Mouse (Mus musculus): ENCODE measurements around the gene Bmper. TPM values are rescaled to one million over a fixed set of nuclear protein-coding genes. Genes with fewer than 3 reads are reported as not detected.

The Bmper gene
- total and polyA plus RNA-seq, 2 experiments from 2014 or later, result 3.9 to 4.5 TPM

- 76% methylated on average over 6 of the region's 6 CpGs for WGBS
- Histone ChIP-seq H3K9ac (replicated peaks; ENCODE audit: low read depth, low read length) (no peak overlapping the region), H3K36me3 (replicated peaks; ENCODE audit: control insufficient read depth, insufficient read depth, low read length) (no peaks in the 10 kb centered on the region), H3K27ac (ENCODE audit: low read depth) (no peak overlapping the region), H3K4me3 (ENCODE audit: low read depth, low read length) (no peak overlapping the region), H3K4me2 (ENCODE audit: low read depth, low read length) (no peak overlapping the region), H3K27me3 (ENCODE audit: control insufficient read depth, insufficient read depth, low read length) (no peaks in the 10 kb centered on the region), H3K9me3 (replicated peaks; ENCODE audit: control insufficient read depth, low read length) (no peaks in the 10 kb centered on the region), H3K4me1 (ENCODE audit: control insufficient read depth, insufficient read depth) (peaks cover 18% of the 10 kb centered on the region; the same call in 1 of the 2 replicates)
- ATAC-seq (ENCODE audit: insufficient read depth, low read depth) (no peak), DNase-seq (ENCODE audit: low spot score) (no peak)
- TF ChIP-seq EP300 (IDR thresholded peaks at IDR 0.05; ENCODE audit: low read depth) (no peak), CTCF (IDR thresholded peaks at IDR 0.05; ENCODE audit: low read depth) (no peak)
These were observed 213.9 kb downstream of the Bmper start for GRCm38 (mm10) chr9:23436751-23437150.

- Histone ChIP-seq H3K9me3 (replicated peaks; ENCODE audit: control insufficient read depth, low read length) (no peaks in the 10 kb centered on the region), H3K4me3 (ENCODE audit: low read depth, low read length) (no peak overlapping the region), H3K27me3 (ENCODE audit: control insufficient read depth, insufficient read depth, low read length) (no peaks in the 10 kb centered on the region), H3K4me2 (ENCODE audit: low read depth, low read length) (no peak overlapping the region), H3K36me3 (replicated peaks; ENCODE audit: control insufficient read depth, insufficient read depth, low read length) (no peaks in the 10 kb centered on the region), H3K4me1 (ENCODE audit: control insufficient read depth, insufficient read depth) (no peaks in the 10 kb centered on the region), H3K9ac (replicated peaks; ENCODE audit: low read depth, low read length) (no peak overlapping the region), H3K27ac (ENCODE audit: low read depth) (no peak overlapping the region)
- 80% methylated on average over 9 of the region's 9 CpGs for WGBS
- DNase-seq (ENCODE audit: low spot score) (no peak), ATAC-seq (ENCODE audit: insufficient read depth, low read depth) (no peak)
- TF ChIP-seq CTCF (IDR thresholded peaks at IDR 0.05; ENCODE audit: low read depth), result no peak
- no peak for TF ChIP-seq EP300 (IDR thresholded peaks at IDR 0.05; ENCODE audit: low read depth)
These were observed 215.8 kb downstream of the Bmper start for GRCm38 (mm10) chr9:23438662-23439061.

GRCm38 (mm10) chr9:23442168-23442567 lies 219.3 kb downstream of the Bmper start:
- WGBS, result 42% methylated on average over 5 of the region's 5 CpGs
- Histone ChIP-seq H3K9ac (replicated peaks; ENCODE audit: low read depth, low read length) (no peak overlapping the region), H3K27ac (ENCODE audit: low read depth) (no peak overlapping the region), H3K9me3 (replicated peaks; ENCODE audit: control insufficient read depth, low read length) (no peaks in the 10 kb centered on the region), H3K4me2 (ENCODE audit: low read depth, low read length) (no peak overlapping the region), H3K4me1 (ENCODE audit: control insufficient read depth, insufficient read depth) (no peaks in the 10 kb centered on the region), H3K36me3 (replicated peaks; ENCODE audit: control insufficient read depth, insufficient read depth, low read length) (no peaks in the 10 kb centered on the region), H3K4me3 (ENCODE audit: low read depth, low read length) (no peak overlapping the region), H3K27me3 (ENCODE audit: control insufficient read depth, insufficient read depth, low read length) (no peaks in the 10 kb centered on the region)
- ATAC-seq (ENCODE audit: insufficient read depth, low read depth) (no peak; the same call in 1 of the 2 replicates), DNase-seq (ENCODE audit: low spot score) (no peak)
- TF ChIP-seq CTCF (IDR thresholded peaks at IDR 0.05; ENCODE audit: low read depth), result no peak
- no peak for TF ChIP-seq EP300 (IDR thresholded peaks at IDR 0.05; ENCODE audit: low read depth)

- H3K27ac ChIP-seq (ENCODE audit: low read depth), result no peak overlapping the region
- DNase-seq (ENCODE audit: low spot score) (no peak), ATAC-seq (ENCODE audit: insufficient read depth, low read depth) (no peak)
- H3K4me3 ChIP-seq (ENCODE audit: low read depth, low read length), result no peak overlapping the region
- H3K9me3 ChIP-seq (replicated peaks; ENCODE audit: control insufficient read depth, low read length), result no peaks in the 10 kb centered on the region
- H3K36me3 ChIP-seq (replicated peaks; ENCODE audit: control insufficient read depth, insufficient read depth, low read length), result no peaks in the 10 kb centered on the region
- WGBS, result 93% methylated on average over 4 of the region's 4 CpGs
- H3K4me1 ChIP-seq (ENCODE audit: control insufficient read depth, insufficient read depth), result no peaks in the 10 kb centered on the region
- H3K9ac ChIP-seq (replicated peaks; ENCODE audit: low read depth, low read length), result no peak overlapping the region
- TF ChIP-seq CTCF (IDR thresholded peaks at IDR 0.05; ENCODE audit: low read depth), result no peak
- no peak for TF ChIP-seq EP300 (IDR thresholded peaks at IDR 0.05; ENCODE audit: low read depth)
- no peaks in the 10 kb centered on the region for H3K27me3 ChIP-seq (ENCODE audit: control insufficient read depth, insufficient read depth, low read length)
- H3K4me2 ChIP-seq (ENCODE audit: low read depth, low read length), result no peak overlapping the region
These were observed 222.1 kb downstream of the Bmper start for GRCm38 (mm10) chr9:23444975-23445374.

- no peaks in the 10 kb centered on the region for H3K9me3 ChIP-seq (replicated peaks; ENCODE audit: control insufficient read depth, low read length)
- ATAC-seq (ENCODE audit: insufficient read depth, low read depth), result no peak
- 78% methylated on average over 7 of the region's 7 CpGs for WGBS
These were observed 224.5 kb downstream of the Bmper start for GRCm38 (mm10) chr9:23447271-23447961.

GRCm38 (mm10) chr9:23453309-23453708 lies 230.4 kb downstream of the Bmper start:
- DNase-seq (ENCODE audit: low spot score), result no peak
- no peaks in the 10 kb centered on the region for H3K4me1 ChIP-seq (ENCODE audit: control insufficient read depth, insufficient read depth)
- no peaks in the 10 kb centered on the region for H3K27me3 ChIP-seq (ENCODE audit: control insufficient read depth, insufficient read depth, low read length)
- ATAC-seq (ENCODE audit: insufficient read depth, low read depth), result no peak
- WGBS, result 51% methylated on average over 5 of the region's 5 CpGs
- H3K4me3 ChIP-seq (ENCODE audit: low read depth, low read length), result no peak overlapping the region
- no peak overlapping the region for H3K27ac ChIP-seq (ENCODE audit: low read depth)
- H3K36me3 ChIP-seq (replicated peaks; ENCODE audit: control insufficient read depth, insufficient read depth, low read length), result no peaks in the 10 kb centered on the region
- H3K4me2 ChIP-seq (ENCODE audit: low read depth, low read length), result no peak overlapping the region
- no peak for TF ChIP-seq CTCF (IDR thresholded peaks at IDR 0.05; ENCODE audit: low read depth)
- no peak for TF ChIP-seq EP300 (IDR thresholded peaks at IDR 0.05; ENCODE audit: low read depth)
- H3K9me3 ChIP-seq (replicated peaks; ENCODE audit: control insufficient read depth, low read length), result no peaks in the 10 kb centered on the region
- no peak overlapping the region for H3K9ac ChIP-seq (replicated peaks; ENCODE audit: low read depth, low read length)

More at GRCm38 (mm10) chr9:23447271-23447961, 224.5 kb downstream of the Bmper start:
- Histone ChIP-seq H3K9ac (replicated peaks; ENCODE audit: low read depth, low read length) (no peak overlapping the region), H3K4me3 (ENCODE audit: low read depth, low read length) (no peak overlapping the region), H3K4me2 (ENCODE audit: low read depth, low read length) (no peak overlapping the region), H3K27me3 (ENCODE audit: control insufficient read depth, insufficient read depth, low read length) (no peaks in the 10 kb centered on the region), H3K36me3 (replicated peaks; ENCODE audit: control insufficient read depth, insufficient read depth, low read length) (no peaks in the 10 kb centered on the region), H3K27ac (ENCODE audit: low read depth) (no peak overlapping the region), H3K4me1 (ENCODE audit: control insufficient read depth, insufficient read depth) (no peaks in the 10 kb centered on the region)
- TF ChIP-seq CTCF (IDR thresholded peaks at IDR 0.05; ENCODE audit: low read depth) (no peak), EP300 (IDR thresholded peaks at IDR 0.05; ENCODE audit: low read depth) (no peak)
- DNase-seq (ENCODE audit: low spot score), result no peak
